Mouse (Mus musculus): ENCODE measurements around the gene Tmem131.
"Not testable (repeated sequence)": the region's sequence is repeated elsewhere in the genome, so short reads cannot be mapped to it uniquely, and the experiment has no call there.

The Tmem131 gene

GRCm38 (mm10) chr1:36824356-36824755 is 119.1 kb downstream of the Tmem131 start:
- DNase-seq: no peak

DNA sequence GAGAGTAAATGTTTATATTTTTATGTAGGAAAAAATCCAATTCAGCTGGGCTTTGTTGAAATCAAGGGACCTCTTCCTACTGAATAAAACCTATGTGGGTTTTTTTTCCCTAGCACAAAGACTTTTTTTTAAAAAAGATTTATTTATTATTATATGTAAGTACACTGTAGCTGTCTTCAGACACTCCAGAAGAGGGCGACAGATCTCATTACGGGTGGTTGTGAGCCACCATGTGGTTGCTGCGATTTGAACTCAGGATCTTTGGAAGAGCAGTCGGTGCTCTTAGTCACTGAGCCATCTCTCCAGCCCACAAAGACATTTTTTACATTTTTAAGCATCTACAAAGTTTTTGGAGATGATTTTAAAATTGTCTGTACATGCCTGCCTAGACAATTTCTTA is 121.5 kb downstream of the Tmem131 start:
- not testable (repeated sequence) for DNase-seq

- no peak for DNase-seq
These were observed 128.3 kb downstream of the Tmem131 start for GRCm38 (mm10) chr1:36815166-36815565.

GRCm38 (mm10) chr1:36814271-36814903 is 129.1 kb downstream of the Tmem131 start:
- DNase-seq: no peak

GRCm38 (mm10) chr1:36813415-36813814 is 130.1 kb downstream of the Tmem131 start:
- no peak for DNase-seq

- DNase-seq: no peak
These were observed 131.7 kb downstream of the Tmem131 start for GRCm38 (mm10) chr1:36811806-36812205.

DNA sequence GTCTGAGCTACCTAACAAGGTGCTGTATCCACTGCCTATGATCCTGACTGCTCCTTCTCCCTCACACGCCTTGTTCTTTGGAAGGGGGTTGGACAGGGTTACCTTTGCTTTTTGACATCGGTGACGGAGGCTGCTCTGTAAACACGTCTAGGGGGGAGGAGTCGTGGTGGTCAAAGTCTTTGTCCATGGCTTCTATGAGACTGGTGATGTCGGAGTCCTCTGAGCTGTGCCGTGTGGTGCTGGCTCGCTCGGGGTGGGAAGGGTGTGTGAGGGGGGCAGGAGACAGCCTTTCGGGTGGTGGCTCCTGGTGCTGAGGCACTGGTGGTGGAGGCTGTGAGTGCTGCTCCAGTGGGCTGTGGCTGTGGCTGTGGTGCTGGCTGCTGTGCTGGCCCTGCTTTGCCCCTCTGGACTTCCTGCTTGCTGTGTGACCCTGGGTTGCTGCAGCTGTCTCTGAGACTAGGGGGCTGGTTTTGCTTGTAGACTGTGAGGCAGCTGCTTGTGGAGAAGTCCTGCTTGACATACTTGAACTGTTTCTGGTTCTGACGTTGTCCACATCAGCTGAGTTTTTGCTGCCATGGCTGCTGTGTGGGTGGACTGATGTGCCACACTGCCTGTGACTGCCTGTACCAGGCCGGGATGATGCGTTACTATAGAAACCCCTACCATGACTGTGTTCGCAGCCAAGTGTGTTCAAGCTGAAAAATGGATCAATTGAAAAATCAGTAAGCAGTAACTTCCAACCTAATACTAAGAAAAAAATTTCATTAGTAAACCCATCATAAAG is 135.5 kb downstream of the Tmem131 start:
- no peak for DNase-seq

GRCm38 (mm10) chr1:36807086-36807485 is 136.4 kb downstream of the Tmem131 start:
- no peak for DNase-seq

DNA sequence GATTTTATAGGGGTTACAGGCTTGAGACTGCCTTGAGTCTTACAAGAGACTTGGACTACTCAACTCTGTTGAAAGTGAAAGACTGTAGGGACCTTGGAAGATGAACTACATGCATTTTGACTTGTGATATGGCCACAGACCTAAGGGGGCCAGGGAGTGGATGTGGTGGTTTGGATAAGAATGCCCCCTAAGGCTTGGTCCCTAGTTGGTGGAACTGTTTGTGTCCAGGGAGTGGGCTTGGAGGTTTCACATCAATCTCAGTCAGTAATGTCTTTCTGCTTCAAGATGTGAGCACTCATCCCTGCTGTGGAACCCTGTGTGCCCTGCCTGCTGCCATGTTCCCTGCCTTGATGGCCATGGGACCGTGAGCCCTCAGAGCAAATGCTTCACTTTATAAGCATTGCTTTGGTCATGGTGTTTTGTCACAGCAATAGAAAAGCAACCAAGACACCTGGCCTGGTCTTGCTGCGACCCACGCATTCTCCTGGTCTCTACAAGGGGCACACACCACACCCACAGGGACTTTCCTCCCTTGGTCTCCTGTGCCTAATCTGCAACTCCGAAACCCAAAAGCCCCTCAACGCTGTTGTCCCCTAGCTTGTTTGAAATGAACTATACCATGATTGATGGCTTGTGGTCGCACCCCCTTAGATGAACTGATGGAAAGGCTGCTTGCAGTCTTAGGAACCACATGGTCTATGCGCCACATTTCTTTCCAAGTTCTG is 137.1 kb downstream of the Tmem131 start:
- DNase-seq: no peak

- no peak for DNase-seq
These were observed 138.6 kb downstream of the Tmem131 start for GRCm38 (mm10) chr1:36804833-36805232.

DNA sequence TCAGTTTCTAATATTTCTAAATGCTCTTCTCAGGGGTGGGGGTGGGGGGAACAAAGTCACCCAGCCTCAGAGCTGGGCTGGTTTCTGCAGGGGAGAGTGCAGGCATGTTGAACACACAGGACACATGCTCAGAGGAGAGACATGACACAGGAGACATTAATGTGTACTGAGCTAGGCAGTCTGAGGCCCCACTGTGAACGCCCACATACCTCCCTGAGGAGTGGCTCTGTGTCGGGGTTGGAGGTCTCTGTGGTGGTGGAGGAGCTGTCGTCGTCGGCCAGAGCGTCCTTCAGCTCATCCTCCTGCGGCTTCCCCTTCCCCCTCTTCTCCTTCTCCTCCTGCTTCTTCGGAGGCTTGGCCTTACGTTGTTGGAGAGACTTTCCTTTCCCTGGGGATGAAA is 139.2 kb downstream of the Tmem131 start:
- no peak for DNase-seq

DNA sequence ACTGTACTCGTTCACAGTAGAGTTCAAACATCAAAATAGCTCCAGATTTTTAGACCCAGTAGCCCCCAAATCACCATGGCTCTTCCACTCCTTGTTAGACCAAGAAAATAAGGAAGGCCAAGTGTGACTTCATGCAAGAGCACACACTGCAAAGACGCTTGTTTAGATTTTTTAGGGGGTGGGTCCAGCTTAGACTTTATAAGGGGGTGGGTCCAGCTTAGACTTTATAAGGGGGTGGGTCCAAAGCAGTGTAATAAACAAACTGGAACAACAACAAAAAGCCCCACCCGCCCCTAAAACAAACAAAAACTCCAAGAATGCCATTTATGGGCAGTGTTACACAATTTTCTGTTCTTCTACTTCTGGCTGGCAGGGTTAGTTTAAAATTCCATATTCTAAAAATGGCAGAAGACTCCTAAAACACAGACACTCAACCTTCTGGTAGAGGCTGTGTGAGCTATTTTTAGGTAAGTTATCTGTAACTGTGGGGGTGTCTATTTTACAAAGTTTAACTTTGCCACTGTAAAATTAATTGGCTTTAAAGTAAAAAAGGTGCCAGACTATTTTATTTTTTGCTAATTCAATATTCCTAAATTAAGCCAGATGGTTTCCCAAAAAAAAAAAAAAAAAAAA is 143.0 kb downstream of the Tmem131 start:
- no peak for DNase-seq

DNA sequence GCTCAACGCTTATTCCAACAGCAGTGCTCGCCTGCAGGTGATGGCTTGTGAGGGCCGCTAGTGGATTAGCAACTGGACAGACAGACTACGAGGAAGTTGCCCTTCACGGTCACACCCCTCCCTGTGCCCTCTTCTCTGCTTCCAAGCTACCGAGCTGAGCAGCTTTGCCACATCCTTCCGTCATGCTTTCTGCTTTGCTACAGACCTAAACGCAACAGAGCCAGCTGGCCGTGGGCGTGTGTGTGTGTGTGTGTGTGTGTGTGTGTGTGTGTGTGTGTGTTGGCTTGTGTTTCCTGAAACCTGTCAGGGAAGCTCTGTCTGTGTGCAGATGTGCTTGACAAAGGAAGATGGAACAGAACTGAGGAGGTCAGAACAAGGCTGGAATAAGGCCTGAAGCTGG is 146.0 kb downstream of the Tmem131 start:
- DNase-seq: no peak

DNA sequence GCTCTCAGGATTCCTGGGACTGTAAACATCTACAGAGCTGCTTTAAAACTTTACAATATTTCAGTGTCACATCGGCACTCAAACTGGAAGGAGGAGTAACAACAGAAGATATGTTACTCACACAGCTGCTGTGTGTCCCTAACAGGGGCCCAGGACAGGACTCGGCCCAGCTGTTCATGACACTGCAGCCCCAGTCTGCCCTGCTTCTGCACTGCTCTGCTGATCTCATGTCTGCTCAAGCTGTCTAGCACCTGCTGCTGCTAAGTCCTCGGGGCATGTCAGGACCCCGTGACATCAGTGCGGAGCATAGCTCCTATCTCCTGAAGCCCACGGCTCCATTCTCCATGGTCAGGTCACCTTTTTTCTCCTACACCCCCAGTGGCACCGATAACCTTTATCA is 146.8 kb downstream of the Tmem131 start:
- DNase-seq: peak in 1 of 2 experiments; percentile 67

GRCm38 (mm10) chr1:36789416-36789815 is 154.1 kb downstream of the Tmem131 start:
- no peak for DNase-seq

DNA sequence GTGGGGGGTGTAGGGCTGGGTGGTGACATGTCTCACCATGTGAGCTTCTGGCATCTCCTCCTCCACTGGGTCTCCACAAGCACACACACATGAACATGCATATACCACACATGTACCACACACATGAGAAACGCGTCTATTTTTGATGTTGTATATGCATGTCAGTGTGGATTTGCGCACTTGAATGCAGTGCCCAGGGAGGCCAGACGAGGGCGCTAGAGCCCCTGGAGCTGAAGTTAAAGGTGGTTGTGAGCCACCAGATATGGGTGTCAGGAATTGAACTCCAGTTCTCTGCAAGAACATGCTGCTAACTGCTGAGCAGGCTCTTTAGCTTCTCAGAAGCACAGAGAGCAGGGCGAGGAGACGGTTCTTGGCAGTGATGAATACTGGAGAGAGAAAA is 157.1 kb downstream of the Tmem131 start:
- no peak for DNase-seq

- DNase-seq: peak in 1 of 2 experiments; percentile 17
These were observed 158.2 kb downstream of the Tmem131 start for GRCm38 (mm10) chr1:36785238-36785641.

DNA sequence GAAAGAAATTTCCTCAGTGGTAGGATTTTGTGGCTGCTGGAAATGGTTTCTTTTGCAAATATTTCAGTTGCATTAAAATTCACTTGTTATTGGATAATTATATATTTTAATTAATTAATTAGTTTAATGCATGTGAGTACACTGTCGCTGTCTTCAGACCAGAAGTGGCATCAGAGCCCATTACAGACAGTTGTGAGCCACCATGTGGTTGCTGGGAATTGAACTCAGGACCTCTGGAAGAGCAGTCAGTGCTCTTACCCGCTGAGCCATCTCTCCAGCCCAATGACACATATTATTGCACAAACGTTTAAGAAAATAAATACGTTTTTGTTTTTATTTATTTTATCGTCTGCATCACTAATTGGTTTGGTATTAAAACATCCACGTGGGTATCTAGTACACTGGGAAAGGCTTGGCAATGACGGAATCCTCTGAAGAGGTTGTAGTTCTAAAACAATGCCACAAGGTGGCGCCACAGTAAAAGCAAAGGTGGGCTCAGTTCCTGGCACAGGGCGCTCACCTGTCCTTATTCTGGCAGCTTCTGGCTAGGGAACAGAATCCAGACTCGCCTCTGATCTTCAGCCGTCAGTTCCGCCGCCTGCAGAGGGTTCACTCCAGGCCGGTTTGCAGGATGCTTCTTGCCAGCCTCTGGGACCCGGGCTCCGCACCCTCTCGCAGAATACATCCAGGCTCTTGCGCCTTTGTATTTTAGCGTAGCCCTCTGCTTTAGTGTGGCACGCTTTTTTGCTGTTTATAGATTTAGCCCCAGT is 158.9 kb downstream of the Tmem131 start:
- DNase-seq: peak; percentile 50 to 82

DNA sequence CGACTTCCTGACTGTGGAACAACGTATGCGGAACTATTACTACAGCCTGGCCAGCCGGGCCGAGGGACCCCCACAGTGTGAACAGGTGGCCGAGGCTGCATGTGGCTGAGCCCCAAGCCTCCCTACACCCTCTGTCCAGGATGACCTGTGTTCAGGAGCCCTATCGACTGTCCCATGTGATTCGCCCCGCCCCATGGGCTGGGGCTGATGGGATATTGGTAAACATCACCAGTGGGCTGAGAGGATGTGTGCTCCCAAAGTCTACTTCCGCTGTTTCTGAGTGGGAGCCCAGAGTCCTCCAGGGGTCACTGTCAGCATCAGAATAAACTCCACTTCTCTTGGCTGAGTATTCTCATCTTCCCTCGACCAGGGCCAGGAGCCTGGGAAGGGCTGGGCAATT is 161.0 kb downstream of the Tmem131 start:
- peak; percentile 25 to 29 for DNase-seq

GRCm38 (mm10) chr1:36780793-36781192 is 162.7 kb downstream of the Tmem131 start:
- peak in 1 of 2 experiments; percentile 20 for DNase-seq

DNA sequence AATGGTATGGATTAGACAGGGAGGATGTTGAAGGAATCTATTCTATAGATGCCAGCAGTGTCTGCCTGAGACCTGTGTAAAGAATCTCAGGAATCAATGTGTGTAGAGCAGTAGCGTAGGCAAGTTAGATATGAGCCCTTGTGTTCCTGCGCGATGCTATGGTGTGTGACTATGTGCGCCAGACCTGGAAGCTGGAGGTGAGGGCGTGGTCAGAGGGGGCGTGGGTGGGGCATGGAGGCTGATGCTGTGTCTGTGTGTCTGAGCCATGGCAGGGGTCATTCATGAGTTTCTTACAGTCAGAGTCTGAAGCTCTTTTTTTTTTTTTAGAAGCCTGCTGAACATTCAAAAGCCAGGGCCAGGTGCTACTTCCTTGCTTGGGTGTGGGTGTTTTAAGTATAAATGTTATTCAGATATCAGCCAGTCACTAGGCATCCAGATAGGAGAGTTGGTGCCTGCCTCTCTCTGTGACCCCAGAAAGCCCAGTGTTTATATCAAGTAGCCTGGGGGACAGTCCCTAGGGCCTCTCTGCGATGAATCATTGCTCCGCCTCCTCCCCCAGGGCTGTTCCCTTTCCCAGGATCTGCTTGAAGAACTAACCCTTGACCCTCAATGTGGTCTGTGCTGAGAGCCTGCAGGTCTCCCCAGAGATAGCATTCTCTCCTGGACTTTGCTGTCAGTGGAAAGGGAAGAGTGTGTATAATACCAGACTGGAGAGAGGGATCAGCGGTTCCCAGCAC is 171.1 kb downstream of the Tmem131 start:
- DNase-seq: no peak

DNA sequence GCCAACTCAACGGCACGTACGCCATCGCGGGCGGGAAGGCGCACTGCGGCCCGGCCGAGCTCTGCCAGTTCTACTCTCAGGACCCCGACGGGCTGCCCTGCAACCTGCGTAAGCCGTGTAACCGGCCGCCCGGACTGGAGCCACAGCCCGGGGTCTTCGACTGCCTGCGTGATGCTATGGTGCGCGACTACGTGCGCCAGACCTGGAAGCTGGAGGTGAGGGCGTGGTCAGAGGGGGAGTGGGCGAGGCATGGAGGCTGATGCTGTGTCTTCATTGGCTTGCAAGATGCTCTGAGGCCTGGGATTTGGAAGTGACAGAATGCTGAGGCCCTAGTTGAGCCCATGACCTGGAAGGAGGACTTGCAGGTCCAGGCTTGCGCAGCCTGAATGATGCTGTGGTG is 172.5 kb downstream of the Tmem131 start:
- no peak for DNase-seq

Data from lung, postnatal 4 days (tissue).